Mouse (Mus musculus) retina, adult 2 months (tissue): Measurements from ENCODE around the gene Slc7a4.
"Not testable (repeated sequence)": the region's sequence is repeated elsewhere in the genome, so short reads cannot be mapped to it uniquely, and the experiment has no call there.

Source experiments
- DNase-seq: peaks from one replicate; pipeline ENCODE4 v3.0.0-alpha.2; 2012; ENCODE audit warnings: low read depth, low spot score

Slc7a4 gene

GRCm38 (mm10) chr16:17583064-17583463, at the start of gene Slc7a4:
Slc7a4 (minus strand) TSS chr16:17583214.
- no peak for DNase-seq

DNA sequence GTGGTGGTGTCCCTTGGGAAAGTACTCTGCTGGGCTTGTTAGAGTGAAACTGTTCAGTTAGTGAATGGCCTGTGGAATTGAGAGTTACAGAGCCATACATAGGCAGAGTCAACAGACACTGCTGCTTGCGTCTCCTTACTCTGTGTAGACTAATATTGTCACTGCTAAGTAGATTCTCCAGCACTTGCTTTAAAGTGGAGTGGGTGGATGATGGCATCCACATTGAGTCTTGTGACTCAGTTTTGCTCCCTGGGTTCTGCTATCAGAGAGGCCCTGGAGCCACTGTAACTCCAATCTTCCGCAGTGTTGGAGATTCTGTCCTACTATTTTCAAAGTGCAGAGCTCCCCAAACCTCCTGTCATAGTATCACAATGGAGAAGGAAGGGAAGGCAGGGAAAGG, 49.6 kb upstream of the Slc7a4 start:
- DNase-seq, result no peak

DNA sequence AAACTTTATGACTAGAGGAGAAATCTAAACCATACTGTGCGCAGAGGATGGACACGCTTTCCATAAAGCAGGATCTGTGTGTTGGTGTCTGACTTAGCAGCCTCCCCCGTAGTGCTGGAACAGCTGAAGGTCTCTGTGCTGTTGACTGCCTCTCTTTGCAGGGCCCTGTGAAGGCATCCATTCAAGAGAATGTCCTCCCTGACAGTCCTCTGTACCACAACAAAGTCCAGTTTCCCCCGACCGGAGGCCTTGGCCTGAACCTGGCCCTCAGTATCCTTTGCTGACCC, 43.2 kb upstream of the Slc7a4 start:
- DNase-seq, result no peak

DNA sequence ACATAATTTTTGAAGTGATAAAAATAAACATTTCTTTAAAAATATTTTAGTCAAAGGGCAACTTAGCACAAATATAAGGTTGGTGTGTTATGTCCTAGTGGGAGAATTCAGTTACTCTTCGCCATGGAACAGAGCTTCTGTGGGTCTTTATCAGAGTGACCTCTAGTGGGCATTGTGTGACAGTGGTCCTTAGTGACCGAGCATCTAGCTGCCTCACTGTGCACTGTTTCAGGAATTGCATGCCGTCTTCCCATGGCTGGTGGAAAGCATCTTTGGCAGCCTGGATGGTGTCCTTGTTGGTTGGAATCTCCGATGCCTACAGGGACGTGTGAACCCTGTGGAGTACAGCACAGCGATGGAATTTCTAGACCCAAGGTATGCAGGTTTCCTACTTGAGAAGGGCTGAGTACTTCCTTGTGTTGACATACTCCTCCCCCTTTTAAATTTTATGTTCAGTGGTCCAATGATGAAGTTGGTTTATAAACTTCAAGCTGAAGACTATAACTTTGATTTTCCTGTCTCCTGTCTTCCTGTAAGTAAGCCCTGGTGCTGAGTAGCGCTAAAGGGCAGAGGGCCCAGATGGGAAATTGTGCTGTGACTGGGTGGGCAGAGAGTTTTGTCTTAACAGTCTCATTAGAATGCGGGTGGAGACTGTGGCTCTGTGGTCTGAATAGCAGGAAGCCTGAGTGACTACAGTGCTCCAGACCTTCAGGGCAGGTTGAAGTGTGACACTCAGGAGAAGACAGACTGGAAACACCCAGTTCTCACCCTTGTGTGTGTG, 42.7 kb upstream of the Slc7a4 start:
- no peak for DNase-seq

DNA sequence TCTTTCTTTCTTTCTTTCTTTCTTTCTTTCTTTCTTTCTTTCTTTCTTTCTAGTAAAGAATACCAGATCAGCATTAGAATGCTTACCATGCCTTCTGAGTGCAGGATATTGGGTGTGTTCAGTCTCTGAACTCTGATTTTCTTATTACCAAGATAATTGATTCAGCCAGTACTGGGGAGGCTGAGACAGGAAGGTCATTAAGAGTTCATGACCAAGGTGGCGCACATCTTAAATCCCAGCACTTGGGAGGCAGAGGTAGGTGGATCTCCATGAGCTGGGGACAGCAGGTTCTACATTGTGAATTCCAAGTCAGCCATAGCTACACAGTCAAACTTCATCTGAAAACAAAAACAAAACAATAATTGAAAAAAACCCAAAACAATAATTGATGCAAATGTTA, 38.9 kb upstream of the Slc7a4 start:
- no peak for DNase-seq

DNA sequence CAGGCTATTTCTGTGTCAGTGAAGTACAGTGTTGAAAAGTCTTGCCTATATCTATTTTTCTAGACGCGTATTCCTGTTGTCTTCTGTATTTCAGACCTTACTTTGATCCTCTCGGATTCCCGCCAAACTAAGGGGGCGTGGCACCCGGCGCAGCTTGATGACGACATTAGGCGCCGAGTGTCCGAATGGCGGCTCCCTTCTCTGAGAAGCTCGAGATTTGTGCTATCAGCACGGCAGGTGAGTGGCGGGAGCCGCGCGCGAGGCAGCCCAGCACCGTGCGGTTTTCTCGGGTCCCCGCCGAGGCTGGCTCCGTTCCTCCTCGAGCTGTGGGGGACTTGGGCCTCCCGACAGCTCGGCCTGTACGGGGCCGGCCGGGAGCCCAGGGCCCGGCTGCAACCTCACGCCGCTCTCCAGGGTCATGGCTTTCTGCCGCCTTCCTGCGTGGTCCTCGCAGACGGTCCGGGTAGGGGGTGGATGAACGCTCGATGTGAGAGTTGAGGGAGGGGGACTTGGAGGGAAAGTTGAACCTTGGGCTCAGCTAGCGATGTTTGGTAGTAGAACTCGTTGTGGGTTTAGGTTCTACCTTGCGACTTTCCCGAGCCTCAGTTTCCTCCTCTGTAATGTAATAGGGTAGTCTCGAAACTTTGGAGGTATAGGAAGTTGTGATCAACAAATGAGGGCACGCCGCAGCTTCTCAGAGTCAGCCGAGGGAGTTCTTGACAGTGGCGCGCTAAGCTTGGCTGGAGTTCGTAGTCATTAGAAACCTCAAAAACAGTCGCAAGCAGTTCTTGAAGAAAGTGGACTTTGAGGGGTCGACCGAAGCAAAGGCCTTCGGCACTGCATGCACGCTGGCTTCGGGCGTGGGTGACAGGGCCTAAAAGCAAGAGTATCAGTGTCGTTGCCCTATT, 36.4 kb upstream of the Slc7a4 start, which contains the start of gene Smpd4:
Gene Smpd4, plus strand, starts transcription at position 157 of the 908 bp plus-strand sequence.
- peak; percentile 77 for DNase-seq

DNA sequence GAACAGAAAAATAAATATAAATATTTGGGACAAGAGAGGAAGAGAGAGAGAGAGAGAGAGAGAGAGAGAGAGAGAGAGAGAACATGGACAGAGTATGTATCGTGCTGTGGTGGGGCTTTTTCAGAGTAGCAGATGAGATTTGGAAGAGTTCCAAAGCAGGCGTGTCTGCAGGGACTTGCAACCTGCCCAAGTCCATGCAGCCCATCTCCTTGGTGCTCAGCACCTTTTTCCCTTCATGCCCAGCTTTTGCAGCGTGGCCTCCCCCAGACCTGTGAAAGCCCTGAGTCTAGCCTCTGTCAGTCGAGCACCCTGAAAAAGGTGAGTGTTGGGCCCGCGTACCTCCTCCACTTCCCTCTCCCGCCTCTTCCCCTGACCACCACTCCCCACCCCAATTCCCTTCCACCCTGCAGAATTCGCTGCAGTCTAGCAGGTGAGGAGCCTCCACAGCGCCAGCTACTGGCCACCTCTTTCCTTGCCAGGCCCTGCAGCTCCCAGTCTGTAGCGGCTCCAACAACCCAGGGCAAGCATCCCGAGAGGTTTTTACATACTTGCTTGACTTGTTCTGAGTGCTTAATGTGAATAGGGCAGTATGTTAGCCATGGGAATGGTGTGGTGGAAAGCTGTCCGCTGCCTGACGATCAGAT, 35.0 kb upstream of the Slc7a4 start:
- DNase-seq, result peak; percentile 8

- no peak for DNase-seq
Observed at GRCm38 (mm10) chr16:17616212-17616611, 33.2 kb upstream of the Slc7a4 start.

- not testable (repeated sequence) for DNase-seq
Observed at GRCm38 (mm10) chr16:17614740-17615139, 31.7 kb upstream of the Slc7a4 start.

GRCm38 (mm10) chr16:17611383-17611782, 28.4 kb upstream of the Slc7a4 start:
- DNase-seq, result no peak

GRCm38 (mm10) chr16:17605684-17606083, 22.7 kb upstream of the Slc7a4 start:
- no peak for DNase-seq

DNA sequence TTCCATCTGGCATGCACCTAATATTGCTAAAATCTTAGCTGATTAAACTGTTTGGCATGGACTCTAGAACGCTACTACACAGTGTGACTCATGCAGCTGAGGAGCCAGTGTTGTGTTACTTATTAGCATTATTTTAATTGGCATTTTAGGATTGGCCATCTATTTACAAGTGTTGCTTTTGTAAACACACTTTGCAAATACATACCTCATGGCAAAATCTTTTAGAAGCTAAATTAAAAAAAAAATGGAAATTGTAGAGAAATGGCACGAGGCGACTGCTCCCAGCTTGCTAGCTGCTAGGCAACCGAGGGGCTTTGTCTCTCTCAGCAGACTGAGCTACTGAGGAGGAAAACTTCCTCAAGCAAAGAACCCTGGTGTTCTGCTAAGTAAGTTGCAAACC, 21.9 kb upstream of the Slc7a4 start:
- DNase-seq, result no peak

DNA sequence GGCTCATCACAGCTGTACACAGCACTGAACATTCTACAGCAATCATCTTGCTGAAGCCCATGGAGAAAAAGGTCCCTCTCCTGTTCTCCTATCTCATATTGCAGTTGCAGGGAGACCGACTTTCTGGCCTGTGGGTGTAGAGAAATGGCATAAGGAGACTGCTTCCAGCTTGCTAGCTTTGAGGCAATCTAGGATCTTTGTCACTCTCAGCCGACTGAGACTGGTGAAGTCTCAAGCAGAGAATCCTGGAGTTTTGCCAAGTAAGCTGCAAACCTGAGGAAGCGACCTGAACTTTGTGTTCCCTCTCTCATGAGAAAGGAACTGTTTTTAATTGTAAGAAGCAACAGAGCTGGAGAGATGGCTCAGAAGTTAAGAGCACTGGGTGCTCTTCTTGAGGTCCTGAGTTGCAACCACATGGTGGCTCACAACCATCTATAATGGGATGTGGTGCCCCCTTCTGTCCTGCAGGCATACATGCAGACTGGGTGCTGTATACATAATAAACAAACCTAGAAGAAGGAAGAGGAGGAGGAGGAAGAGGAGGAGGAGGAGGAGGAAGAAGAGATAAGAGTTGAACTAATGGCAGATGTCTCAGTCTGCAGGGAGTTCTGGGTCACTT, 18.0 kb upstream of the Slc7a4 start:
- no peak for DNase-seq

DNA sequence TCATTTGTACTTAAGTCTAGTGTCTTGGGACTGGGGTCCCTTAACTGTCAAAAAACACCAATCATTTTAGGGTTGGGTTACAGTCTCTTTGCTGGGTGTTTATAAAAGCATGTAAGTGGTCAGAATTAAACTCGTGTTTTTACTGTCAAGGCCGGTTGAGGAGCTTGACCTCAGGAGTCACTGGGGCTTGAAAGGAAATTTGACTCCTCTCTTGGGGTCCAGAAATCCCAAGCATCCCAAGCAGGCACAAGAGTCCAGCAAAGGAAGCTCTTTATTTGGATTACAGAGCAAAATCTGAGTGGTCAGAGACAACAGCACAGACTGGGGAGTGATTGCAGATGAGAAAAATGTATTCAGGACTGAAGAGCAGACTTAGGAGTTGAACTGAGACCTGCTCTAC, 7.7 kb upstream of the Slc7a4 start:
- DNase-seq, result no peak

DNA sequence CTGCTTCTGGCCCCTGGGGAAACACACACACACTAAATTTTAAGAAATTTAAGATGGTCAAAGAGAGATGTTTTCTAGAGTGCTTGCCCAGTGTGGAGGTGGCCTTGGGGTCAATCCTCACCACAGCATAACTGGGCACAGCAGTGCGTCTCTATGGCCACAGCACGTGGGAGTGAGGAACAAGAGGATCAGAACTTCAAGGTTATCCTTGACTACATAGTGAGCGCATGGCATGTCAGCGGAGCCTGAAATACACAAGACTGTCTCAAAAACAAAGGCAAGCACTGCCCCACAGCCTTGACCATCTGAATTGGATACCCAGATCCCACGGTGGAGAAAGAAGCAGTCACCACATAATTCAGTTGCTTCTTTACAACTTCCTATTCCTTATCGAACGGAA, 1.5 kb upstream of the Slc7a4 start:
- no peak for DNase-seq

DNA sequence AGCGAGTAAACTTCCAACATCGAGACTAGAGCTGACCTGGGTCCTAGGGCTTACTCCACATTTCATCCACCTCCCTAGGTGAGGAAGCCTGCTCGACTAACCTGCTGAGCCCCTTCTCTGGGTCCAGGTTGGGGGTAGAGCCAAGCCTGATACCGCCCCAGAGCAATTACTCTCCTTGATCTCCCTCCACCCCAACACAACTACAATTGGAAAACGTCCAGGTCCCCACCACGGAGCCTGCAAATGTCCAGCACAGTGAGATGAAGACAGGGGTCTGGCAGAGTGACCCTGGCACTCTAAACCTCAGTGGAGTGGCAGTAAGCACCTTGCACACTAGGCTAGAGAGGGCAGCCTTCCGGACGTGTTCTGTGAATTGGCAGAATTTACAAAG, 6.2 kb downstream of the Slc7a4 start:
- DNase-seq, result no peak

- DNase-seq, result no peak
Observed at GRCm38 (mm10) chr16:17575870-17576824, 6.9 kb downstream of the Slc7a4 start.

DNA sequence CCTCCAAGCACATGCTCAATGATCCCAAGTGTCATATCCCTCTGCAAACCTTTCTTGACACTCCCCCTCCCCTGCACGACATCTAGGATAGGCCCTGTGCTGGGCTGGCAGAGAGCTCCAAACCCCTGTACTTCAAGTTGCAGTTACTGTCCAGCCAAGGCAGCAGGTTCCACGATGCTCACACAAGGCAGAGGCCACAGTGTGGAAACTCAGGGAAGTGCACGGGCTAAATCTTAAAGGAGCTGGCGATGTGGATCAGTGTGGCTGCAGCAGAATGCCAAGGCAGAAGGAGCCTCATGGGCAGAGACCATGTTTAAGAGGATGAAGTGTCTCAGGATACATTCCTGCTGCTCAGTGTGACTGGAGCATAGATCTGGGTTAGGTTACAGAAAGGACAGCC, 16.8 kb downstream of the Slc7a4 start:
- no peak for DNase-seq

- no peak for DNase-seq
Observed at GRCm38 (mm10) chr16:17564771-17565170, 18.2 kb downstream of the Slc7a4 start.

DNA sequence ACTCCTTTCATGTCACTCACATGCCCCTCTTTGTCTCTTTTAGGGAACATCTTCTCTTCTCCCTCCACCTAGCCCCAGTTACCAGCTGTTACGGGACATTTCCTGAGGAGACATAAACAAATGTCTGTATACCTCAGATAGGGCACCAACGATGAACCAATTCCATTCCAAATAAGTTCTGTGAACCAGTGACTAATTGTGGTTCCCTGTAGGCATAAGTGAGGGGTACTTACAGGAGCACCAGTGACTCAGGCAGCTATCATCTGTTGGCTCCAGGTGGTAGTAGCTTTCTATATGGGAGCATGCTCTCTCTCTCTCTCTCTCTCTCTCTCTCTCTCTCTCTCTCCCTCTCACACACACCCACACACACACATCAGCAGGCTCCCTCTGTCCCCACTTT, 18.8 kb downstream of the Slc7a4 start:
- no peak for DNase-seq

DNA sequence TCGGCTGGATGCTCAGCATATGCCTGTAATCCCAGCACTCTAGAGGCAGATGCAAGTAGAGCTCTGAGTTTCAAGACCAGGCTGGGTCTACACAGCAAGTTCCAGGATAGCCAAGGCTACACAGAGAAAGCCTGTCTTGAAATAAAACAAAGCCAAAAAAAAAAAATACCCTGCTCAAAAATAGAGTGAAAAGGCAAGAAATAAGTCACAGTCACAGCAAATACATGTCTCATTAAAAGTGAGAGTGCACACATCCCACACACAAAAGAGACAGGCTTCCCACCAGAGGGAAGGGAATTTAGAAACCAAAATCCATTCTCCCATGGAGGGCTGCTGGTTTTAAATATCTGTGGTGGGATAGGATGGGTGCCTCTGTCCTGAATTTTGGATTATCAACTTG, 19.4 kb downstream of the Slc7a4 start:
- DNase-seq, result no peak
